Mouse (Mus musculus): ENCODE measurements around the gene Ube2t.

- no peak for TF ChIP-seq POLR2A (IDR thresholded peaks at IDR 0.05; ENCODE audit: borderline replicate concordance, insufficient read depth, low read length)
- no peak for TF ChIP-seq CTCF (IDR thresholded peaks at IDR 0.05; ENCODE audit: borderline replicate concordance, insufficient read depth, low read depth, low read length)
Measured at GRCm38 (mm10) chr1:134915421-134915820, 46.9 kb upstream of the Ube2t start.

Data from cerebellum, adult 2 months (tissue).